Mouse (Mus musculus): Measurements from ENCODE around the gene Cdkn3.
"Not testable (repeated sequence)": the region's sequence is repeated elsewhere in the genome, so short reads cannot be mapped to it uniquely, and the experiment has no call there.

Cdkn3 gene

DNA sequence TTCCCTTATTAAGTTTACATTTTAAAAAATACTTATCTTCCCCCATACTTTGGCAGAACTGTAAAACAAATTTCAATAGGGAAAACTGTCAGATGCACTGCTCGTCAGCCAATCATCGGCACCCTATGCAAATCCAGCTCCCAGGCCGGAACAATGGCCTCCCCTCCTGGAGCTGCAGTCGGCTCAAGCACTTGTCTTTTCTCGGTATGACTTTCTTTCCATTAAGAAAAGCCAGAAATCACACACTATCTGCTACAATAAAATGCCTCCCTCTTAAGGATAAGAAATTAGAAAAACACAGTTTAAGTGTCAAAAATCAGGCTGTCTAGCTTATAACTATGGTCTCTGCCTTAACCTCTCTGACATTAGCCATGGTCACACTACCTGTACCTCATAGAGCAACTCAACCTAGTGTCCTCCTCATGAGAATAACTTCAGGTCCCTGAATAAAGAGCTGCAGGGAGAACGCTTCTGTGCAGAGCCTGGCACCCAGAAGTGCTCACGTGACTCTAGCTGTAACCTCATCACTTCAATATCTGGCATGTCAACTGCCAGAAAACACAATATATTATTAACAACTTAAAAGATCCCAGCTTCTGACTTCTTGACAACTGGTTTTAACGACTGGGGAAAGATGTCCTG is 22.0 kb downstream of the Cdkn3 start:
- DNase-seq (ENCODE audit: extremely low spot score, low spot score) = no peak

DNA sequence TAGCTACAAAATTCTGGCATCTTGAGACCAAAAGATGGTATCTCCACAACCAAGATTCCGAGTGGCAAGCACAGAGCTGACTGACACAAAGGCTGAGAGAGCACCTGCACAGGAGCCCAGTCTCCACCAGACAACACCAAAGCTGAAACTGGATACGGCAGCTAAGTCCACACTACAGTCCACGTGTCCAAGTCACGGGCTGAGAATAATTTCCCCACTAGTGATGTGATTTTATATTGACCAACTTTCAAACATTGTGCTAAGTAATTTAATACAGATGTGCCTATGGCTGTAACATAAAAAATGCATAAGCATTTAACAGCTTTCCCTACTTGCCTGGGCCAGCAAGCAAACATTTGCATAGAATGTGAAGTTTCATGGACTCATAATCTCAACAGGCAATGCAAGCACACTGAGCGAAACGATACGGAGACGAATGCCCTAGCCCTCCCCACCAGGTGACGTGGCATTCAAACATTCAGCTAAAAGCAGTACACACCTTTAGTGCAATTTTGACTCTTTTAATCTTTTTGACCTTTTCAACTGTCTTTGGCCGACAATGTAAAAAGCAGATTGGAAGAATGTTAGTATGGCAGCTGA is 23.1 kb downstream of the Cdkn3 start:
- DNase-seq (ENCODE audit: extremely low spot score, low spot score) = no peak

GRCm38 (mm10) chr14:46785247-46785646 is 24.9 kb downstream of the Cdkn3 start:
- DNase-seq (ENCODE audit: extremely low spot score, low spot score) = no peak

DNA sequence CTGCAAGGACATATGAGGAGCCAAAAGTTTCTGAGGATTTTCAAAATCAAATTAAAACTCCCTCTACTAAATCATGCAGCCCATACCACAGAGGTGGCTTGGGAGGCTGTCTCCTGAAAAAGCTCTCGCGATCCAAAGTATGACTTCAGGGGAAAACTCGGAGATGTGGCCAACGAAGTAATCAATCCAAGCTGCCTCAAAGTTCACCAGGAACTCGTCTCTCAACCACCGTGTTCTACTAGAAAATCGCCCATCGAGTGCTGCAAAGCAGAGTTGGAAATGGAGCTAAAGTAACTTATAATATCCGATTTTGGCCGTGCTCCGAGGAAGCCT is 27.1 kb downstream of the Cdkn3 start:
- DNase-seq (ENCODE audit: extremely low spot score, low spot score) = no peak

DNA sequence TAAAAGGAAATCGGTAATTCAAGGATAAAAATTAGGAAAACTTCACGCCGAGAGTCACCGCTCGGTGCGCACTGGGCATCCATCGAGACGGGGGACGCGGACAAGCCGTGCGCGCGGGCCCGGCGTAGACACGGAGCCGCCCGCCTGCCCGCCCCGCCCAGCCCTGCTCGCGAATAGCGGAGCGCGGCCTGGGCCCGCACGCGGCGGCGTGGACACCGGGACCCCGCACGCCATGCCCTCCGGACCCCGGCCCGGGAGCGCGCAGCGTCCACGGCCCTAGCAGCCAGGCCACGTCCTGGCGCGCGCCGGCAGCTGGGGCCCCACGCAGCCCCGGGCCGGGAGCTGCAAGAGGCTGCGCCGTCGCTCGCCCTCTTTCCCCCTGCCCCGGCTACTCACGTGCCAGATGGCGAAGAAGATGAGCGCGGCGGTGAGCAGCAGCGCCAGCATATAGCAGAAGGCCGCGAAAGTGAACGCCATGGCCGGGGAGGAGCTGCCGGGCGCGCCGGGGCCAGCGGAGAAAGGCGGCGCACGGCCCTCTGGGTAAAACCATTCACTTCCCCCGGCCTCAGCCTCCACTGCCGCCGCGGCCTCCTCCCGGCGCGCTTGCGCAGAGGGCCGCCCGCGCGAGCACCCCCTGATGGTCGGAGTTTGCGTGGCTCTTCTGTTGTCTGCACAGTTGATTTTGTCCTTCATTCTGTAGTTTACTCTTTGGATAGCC is 27.6 kb downstream of the Cdkn3 start, which contains the start of gene Cnih1:
Cnih1 (minus strand) TSS at position 625 of the 718 bp plus-strand sequence.
- peak; percentile 92 for DNase-seq (ENCODE audit: extremely low spot score, low spot score)

DNA sequence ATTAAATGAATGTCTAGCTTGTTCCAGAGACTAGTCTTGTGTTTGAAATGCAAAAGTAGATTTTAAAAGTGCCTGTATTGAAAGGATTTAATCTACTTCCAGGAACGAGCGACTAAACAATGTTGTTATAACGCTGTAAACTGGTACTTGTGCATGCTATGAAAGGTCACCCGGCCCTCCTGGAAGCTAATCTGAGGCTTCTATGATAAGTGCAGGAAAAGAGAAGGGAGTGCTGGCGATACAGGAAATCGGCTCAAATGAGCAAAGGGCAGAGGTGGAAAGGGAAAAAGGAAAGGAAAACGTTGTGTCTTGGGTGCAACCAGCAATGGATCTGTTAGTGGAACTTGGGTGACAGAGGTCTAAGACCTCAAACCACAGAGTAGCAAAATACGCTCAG is 28.2 kb downstream of the Cdkn3 start:
- DNase-seq (ENCODE audit: extremely low spot score, low spot score) = peak; percentile 25

GRCm38 (mm10) chr14:46790303-46790702 is 30.0 kb downstream of the Cdkn3 start:
- DNase-seq (ENCODE audit: extremely low spot score, low spot score) = no peak

DNA sequence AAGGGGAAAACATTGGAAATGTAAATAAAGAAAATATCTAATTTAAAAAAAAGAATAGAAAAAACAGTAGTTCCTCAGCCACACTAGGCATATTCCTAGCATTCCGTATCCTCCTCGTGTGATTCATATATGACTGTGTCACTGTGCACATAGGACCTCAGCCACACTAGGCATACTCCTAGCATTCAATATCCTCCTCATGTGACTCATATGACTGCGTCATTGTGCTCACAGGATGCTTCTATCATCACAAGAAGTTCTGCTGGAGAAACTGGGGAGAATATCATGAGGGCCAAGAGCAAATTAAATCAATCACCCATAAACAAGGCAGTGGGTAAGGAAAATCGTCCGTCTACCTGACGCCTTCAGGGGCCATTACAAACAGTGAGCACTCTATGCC is 30.4 kb downstream of the Cdkn3 start:
- no peak for DNase-seq (ENCODE audit: extremely low spot score, low spot score)

DNA sequence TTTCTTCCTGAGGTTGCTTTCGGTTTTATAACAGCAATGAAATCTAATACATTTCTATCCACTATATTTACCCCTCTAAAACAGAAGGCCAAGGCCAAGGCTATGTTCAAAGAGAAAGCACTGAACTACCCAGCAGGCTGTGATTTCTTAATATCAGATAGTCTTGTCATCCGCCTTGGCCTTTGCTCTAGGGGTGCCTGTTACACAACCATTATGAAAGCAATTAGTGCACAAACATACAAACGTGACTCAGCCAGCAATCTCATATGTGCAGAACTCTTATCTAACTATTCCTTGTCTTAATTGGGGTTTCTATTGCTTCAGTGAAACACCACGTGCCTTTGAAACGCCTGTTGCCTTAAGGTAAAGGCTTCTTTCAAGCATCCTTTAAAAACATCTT is 33.8 kb downstream of the Cdkn3 start:
- DNase-seq (ENCODE audit: extremely low spot score, low spot score) = no peak

- DNase-seq (ENCODE audit: extremely low spot score, low spot score) = no peak
Observed at GRCm38 (mm10) chr14:46800684-46801345, 40.5 kb downstream of the Cdkn3 start.

DNA sequence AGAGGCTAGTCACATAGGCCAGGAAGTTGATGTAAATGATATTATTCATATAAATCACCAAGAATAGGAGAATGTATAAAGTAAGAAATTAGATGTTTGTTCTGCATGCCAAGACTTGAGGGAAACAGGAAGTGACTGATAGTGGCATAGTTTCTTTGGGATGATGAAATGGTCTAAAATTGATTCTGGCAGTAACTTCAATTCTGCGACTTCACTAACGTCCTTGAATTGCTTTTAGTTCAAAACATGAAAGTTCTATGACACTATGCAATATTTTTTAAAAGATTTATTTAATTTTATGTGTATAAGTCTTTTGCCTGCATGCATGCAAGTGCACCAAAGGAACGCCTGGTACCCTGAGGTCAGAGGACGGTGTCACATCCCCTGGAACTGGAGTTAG is 42.9 kb downstream of the Cdkn3 start:
- DNase-seq (ENCODE audit: extremely low spot score, low spot score) = no peak

GRCm38 (mm10) chr14:46803791-46804190 is 43.5 kb downstream of the Cdkn3 start:
- DNase-seq (ENCODE audit: extremely low spot score, low spot score) = no peak

GRCm38 (mm10) chr14:46806186-46806585 is 45.8 kb downstream of the Cdkn3 start:
- no peak for DNase-seq (ENCODE audit: extremely low spot score, low spot score)

DNA sequence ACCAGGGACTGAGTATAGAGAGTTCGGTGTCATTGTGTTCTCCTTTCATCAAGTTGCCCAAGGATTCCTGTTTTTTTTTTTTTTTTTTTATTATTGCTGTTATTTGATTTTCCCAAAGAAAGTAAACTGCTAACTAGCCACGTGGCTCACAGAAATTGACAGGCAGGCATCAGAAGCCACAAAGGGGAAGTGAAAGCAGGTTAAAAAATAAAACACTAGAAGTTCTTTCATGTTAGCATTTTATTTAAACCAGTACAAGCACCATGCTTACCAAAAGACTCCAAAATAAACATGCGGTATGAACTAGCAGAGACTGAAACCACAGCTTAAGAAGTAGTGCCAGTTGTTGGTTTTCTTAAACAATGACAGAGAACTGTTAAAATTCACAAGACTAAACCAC is 47.6 kb downstream of the Cdkn3 start:
- no peak for DNase-seq (ENCODE audit: extremely low spot score, low spot score)

GRCm38 (mm10) chr14:46815640-46816039 is 55.3 kb downstream of the Cdkn3 start:
- no peak for DNase-seq (ENCODE audit: extremely low spot score, low spot score)

GRCm38 (mm10) chr14:46816916-46817622 is 56.7 kb downstream of the Cdkn3 start:
- no peak for DNase-seq (ENCODE audit: extremely low spot score, low spot score)

- no peak for DNase-seq (ENCODE audit: extremely low spot score, low spot score)
Observed at GRCm38 (mm10) chr14:46818743-46819142, 58.4 kb downstream of the Cdkn3 start.

GRCm38 (mm10) chr14:46819961-46820360 is 59.6 kb downstream of the Cdkn3 start:
- not testable (repeated sequence) for DNase-seq (ENCODE audit: extremely low spot score, low spot score)
